Mouse (Mus musculus): ENCODE data around the gene Poglut1. TPM values are rescaled to one million over a fixed set of nuclear protein-coding genes. Genes with fewer than 3 reads are reported as not detected.
A peak's percentile ranks its signal among the peaks of the same experiment; 100 is the strongest.

Poglut1 gene
- polyA plus RNA-seq, 1 experiment from 2014 or later = 33.5 TPM

DNA sequence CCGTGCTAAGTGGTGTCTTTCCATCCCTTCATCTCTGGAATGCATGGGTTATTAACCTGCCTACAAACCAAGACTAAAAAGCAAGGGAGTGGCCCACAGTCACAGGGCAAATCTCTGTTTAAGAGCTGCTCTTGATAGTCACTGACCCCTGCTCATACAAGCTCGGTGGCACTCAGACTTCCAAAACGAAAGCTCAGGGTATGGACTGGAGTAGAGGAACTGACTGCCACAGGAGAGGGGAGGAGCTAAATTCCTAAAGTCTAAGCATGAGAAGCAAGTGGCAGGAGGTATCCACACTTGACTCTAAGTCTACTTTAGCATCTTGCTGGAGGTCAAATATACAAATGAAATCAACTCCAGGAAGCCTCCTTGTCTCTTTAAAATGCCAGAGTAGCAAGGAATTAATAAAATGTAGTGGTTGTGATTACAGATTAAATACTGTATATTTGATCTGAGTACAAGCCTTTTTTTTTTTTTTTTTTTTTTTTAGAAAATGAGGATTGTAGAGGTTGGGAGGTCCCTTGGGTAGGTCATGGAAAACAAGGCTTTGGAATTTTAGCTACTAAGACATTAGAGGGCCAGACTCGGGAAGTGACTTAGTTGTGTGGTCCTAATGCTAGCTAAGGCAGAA is 74.3 kb downstream of the Poglut1 start:
- Histone ChIP-seq H3K4me3 (ENCODE audit: low read depth, low read length) (peak overlapping the region; percentile 39), H3K27me3 (ENCODE audit: control insufficient read depth, insufficient read depth, low read length) (no peaks in the 10 kb centered on the region), H3K9ac (ENCODE audit: low read depth, low read length) (peak overlapping the region; percentile 62; the same call in 1 of the 2 replicates), H3K36me3 (ENCODE audit: control insufficient read depth, insufficient read depth, low read length) (no peaks in the 10 kb centered on the region), H3K27ac (ENCODE audit: low read depth, low read length) (peak overlapping the region; percentile 68), H3K4me2 (peak overlapping the region; percentile 64), H3K4me1 (ENCODE audit: control insufficient read depth, insufficient read depth, low read length) (peaks cover 5% of the 10 kb centered on the region; the same call in 1 of the 2 replicates), H3K9me3 (replicated peaks; ENCODE audit: control insufficient read depth, low read length) (no peaks in the 10 kb centered on the region)
- ATAC-seq (replicated peaks; ENCODE audit: insufficient number of reproducible peaks, low FRiP score, low TSS enrichment) = no peak
- 20% methylated on average over 4 of the region's 4 CpGs for WGBS (ENCODE audit: insufficient replicate concordance)

Other genes with a start within 250 kb of the Poglut1 start
- 0.21 TPM in 1 of 2 replicates, not detected in the other for gene Maats1, start 208.1 kb downstream of the Poglut1 start, polyA plus RNA-seq (2014; fragmentation: Nextera tagmentation; extraction: Ambion mirVana)
- gene Cox17, start 203.3 kb downstream of the Poglut1 start, polyA plus RNA-seq (2014; fragmentation: Nextera tagmentation; extraction: Ambion mirVana) = 289 and 314 TPM in 2 replicates
- gene Gm21987, start 203.2 kb downstream of the Poglut1 start, polyA plus RNA-seq (2014; fragmentation: Nextera tagmentation; extraction: Ambion mirVana) = 2.4 and 3.4 TPM in 2 replicates
- 292 and 312 TPM in 2 replicates for gene Popdc2, start 188.0 kb downstream of the Poglut1 start, polyA plus RNA-seq (2014; fragmentation: Nextera tagmentation; extraction: Ambion mirVana)
- gene Pla1a, start 117.1 kb downstream of the Poglut1 start, polyA plus RNA-seq (2014; fragmentation: Nextera tagmentation; extraction: Ambion mirVana) = 0.25 and 0.43 TPM in 2 replicates
- gene Adprh, start 97.6 kb downstream of the Poglut1 start, polyA plus RNA-seq (2014; fragmentation: Nextera tagmentation; extraction: Ambion mirVana) = 99.7 and 101 TPM in 2 replicates
- 0.66 and 0.80 TPM in 2 replicates for gene Cd80, start 94.7 kb downstream of the Poglut1 start, polyA plus RNA-seq (2014; fragmentation: Nextera tagmentation; extraction: Ambion mirVana)
- 33.3 and 33.6 TPM in 2 replicates for gene Timmdc1, start 27.6 kb downstream of the Poglut1 start, polyA plus RNA-seq (2014; fragmentation: Nextera tagmentation; extraction: Ambion mirVana)
- gene Tmem39a, start 8.4 kb upstream of the Poglut1 start, polyA plus RNA-seq (2014; fragmentation: Nextera tagmentation; extraction: Ambion mirVana) = 77.3 and 84.0 TPM in 2 replicates
- gene Arhgap31, start 163.0 kb upstream of the Poglut1 start, polyA plus RNA-seq (2014; fragmentation: Nextera tagmentation; extraction: Ambion mirVana) = 33.9 and 35.8 TPM in 2 replicates
- 31.0 and 33.8 TPM in 2 replicates for gene B4galt4, start 192.0 kb upstream of the Poglut1 start, polyA plus RNA-seq (2014; fragmentation: Nextera tagmentation; extraction: Ambion mirVana)

Measured in heart, embryonic 11.5 days (tissue).